Mouse (Mus musculus): ENCODE results near the gene Hras. TPM values are rescaled to one million over a fixed set of nuclear protein-coding genes. Genes with fewer than 3 reads are reported as not detected.

Hras gene
- polyA plus RNA-seq, 1 experiment from 2014 or later: 40.1 TPM

GRCm38 (mm10) chr7:141194409-141194808 lies 604 bp upstream of the Hras start:
- Histone ChIP-seq H3K9ac (ENCODE audit: low read depth, low read length) (peak overlapping the region; percentile 81), H3K27me3 (ENCODE audit: control insufficient read depth, insufficient read depth, low read depth, low read length) (no peaks in the 10 kb centered on the region), H3K9me3 (replicated peaks; ENCODE audit: control insufficient read depth, low read length) (no peaks in the 10 kb centered on the region), H3K4me1 (ENCODE audit: control insufficient read depth, low read depth, low read length) (peaks cover 57% of the 10 kb centered on the region), H3K4me2 (ENCODE audit: low read depth, low read length) (peak overlapping the region; percentile 99), H3K27ac (ENCODE audit: low read length) (peak overlapping the region; percentile 93), H3K36me3 (ENCODE audit: control insufficient read depth, insufficient read depth) (peaks cover 29% of the 10 kb centered on the region), H3K4me3 (ENCODE audit: low read depth, low read length) (peak overlapping the region; percentile 92)
- no peak for ATAC-seq (ENCODE audit: low read depth)
- under 1% methylated on average over 23 of the region's 23 CpGs for WGBS (ENCODE audit: insufficient replicate concordance)

DNA sequence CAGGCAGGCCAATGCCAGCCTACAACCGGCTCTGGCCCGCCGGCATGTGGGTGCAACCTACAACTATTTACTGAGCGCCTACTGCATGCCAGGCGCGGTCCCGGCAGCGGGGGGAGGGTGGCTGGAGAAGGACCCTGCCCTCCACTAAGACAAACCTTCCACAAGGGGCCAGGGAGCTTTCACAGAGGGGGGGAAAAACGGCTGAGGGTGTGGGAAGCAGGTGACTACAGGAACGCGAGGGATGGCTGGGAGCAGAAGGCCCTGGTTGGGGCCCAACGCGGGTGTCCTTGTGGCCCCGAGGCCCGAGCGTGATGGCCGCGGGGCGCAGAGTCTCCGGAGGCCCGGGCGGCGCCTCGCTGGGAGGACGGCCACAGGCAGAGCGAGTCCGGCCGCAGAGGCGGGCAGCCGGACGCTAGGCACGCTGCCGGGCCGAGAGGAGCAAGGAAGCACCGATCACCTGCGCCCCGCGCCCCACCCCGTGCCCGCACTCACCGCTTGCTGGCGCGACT lies 403 bp downstream of the Hras start:
- H3K4me3 ChIP-seq (ENCODE audit: low read depth, low read length): peak overlapping the region; percentile 92
- H3K27ac ChIP-seq (ENCODE audit: low read length): peak overlapping the region; percentile 82
- H3K9ac ChIP-seq (ENCODE audit: low read depth, low read length): peak overlapping the region; percentile 91
- ATAC-seq (ENCODE audit: low read depth): peak; percentile 24; the same call in 1 of the 2 replicates
- H3K9me3 ChIP-seq (replicated peaks; ENCODE audit: control insufficient read depth, low read length): no peaks in the 10 kb centered on the region
- peak overlapping the region; percentile 92 for H3K4me2 ChIP-seq (ENCODE audit: low read depth, low read length)
- H3K4me1 ChIP-seq (ENCODE audit: control insufficient read depth, low read depth, low read length): peaks cover 47% of the 10 kb centered on the region
- under 1% methylated on average over 42 of the region's 43 CpGs for WGBS (ENCODE audit: insufficient replicate concordance)
- peaks cover 30% of the 10 kb centered on the region for H3K36me3 ChIP-seq (ENCODE audit: control insufficient read depth, insufficient read depth)
- no peaks in the 10 kb centered on the region for H3K27me3 ChIP-seq (ENCODE audit: control insufficient read depth, insufficient read depth, low read depth, low read length)

DNA sequence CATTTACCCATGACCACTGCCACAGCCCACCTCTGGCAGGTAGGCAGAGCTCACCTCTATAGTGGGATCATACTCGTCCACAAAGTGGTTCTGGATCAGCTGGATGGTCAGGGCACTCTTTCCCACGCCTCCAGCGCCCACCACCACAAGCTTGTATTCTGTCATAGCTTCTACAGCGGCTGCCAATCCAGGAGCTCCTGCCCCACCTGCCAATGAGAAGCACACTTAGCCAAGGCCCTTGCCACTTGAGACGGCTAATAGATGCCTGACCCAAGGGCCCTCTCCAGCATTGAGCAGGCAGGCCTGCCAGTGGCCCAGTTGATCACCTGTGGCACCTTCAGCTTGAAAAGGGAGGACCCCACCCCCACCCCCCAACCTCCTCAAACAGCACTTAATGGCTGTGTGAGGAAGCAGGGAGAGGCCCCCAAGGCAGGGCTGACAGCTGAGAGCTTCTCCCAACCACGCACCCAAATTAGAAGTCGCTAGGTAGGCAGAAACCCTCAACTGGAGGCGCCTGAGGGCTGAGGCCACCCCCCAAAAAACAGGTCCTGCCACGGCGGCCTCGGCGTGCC lies 943 bp downstream of the Hras start:
- Histone ChIP-seq H3K27me3 (ENCODE audit: control insufficient read depth, insufficient read depth, low read depth, low read length) (no peaks in the 10 kb centered on the region), H3K4me3 (ENCODE audit: low read depth, low read length) (peak overlapping the region; percentile 92), H3K36me3 (ENCODE audit: control insufficient read depth, insufficient read depth) (peaks cover 30% of the 10 kb centered on the region), H3K9ac (ENCODE audit: low read depth, low read length) (peak overlapping the region; percentile 91), H3K27ac (ENCODE audit: low read length) (peak overlapping the region; percentile 82), H3K4me1 (ENCODE audit: control insufficient read depth, low read depth, low read length) (peaks cover 42% of the 10 kb centered on the region), H3K9me3 (replicated peaks; ENCODE audit: control insufficient read depth, low read length) (no peaks in the 10 kb centered on the region), H3K4me2 (ENCODE audit: low read depth, low read length) (peak overlapping the region; percentile 92)
- 21% methylated on average over 12 of the region's 12 CpGs for WGBS (ENCODE audit: insufficient replicate concordance)
- no peak for ATAC-seq (ENCODE audit: low read depth)

GRCm38 (mm10) chr7:141191796-141192685 lies 1.8 kb downstream of the Hras start:
- no peak overlapping the region for H3K27ac ChIP-seq (ENCODE audit: low read length)
- H3K9me3 ChIP-seq (replicated peaks; ENCODE audit: control insufficient read depth, low read length): no peaks in the 10 kb centered on the region
- H3K27me3 ChIP-seq (ENCODE audit: control insufficient read depth, insufficient read depth, low read depth, low read length): no peaks in the 10 kb centered on the region
- WGBS (ENCODE audit: insufficient replicate concordance): 88% methylated on average over 24 of the region's 24 CpGs
- H3K4me3 ChIP-seq (ENCODE audit: low read depth, low read length): peak overlapping the region; percentile 92
- peaks cover 33% of the 10 kb centered on the region for H3K4me1 ChIP-seq (ENCODE audit: control insufficient read depth, low read depth, low read length)
- no peak overlapping the region; the same call in 1 of the 2 replicates for H3K9ac ChIP-seq (ENCODE audit: low read depth, low read length)
- peak overlapping the region; percentile 92 for H3K4me2 ChIP-seq (ENCODE audit: low read depth, low read length)
- ATAC-seq (ENCODE audit: low read depth): no peak
- H3K36me3 ChIP-seq (ENCODE audit: control insufficient read depth, insufficient read depth): peaks cover 30% of the 10 kb centered on the region

GRCm38 (mm10) chr7:141191036-141191435 lies 2.8 kb downstream of the Hras start:
- Histone ChIP-seq H3K4me1 (ENCODE audit: control insufficient read depth, low read depth, low read length) (peaks cover 23% of the 10 kb centered on the region), H3K9ac (ENCODE audit: low read depth, low read length) (no peak overlapping the region), H3K27ac (ENCODE audit: low read length) (no peak overlapping the region; the same call in 1 of the 2 replicates), H3K27me3 (ENCODE audit: control insufficient read depth, insufficient read depth, low read depth, low read length) (no peaks in the 10 kb centered on the region), H3K4me3 (ENCODE audit: low read depth, low read length) (no peak overlapping the region), H3K4me2 (ENCODE audit: low read depth, low read length) (no peak overlapping the region), H3K9me3 (replicated peaks; ENCODE audit: control insufficient read depth, low read length) (no peaks in the 10 kb centered on the region), H3K36me3 (ENCODE audit: control insufficient read depth, insufficient read depth) (peaks cover 30% of the 10 kb centered on the region)
- ATAC-seq (ENCODE audit: low read depth): no peak
- 89% methylated on average over 14 of the region's 14 CpGs for WGBS (ENCODE audit: insufficient replicate concordance)

DNA sequence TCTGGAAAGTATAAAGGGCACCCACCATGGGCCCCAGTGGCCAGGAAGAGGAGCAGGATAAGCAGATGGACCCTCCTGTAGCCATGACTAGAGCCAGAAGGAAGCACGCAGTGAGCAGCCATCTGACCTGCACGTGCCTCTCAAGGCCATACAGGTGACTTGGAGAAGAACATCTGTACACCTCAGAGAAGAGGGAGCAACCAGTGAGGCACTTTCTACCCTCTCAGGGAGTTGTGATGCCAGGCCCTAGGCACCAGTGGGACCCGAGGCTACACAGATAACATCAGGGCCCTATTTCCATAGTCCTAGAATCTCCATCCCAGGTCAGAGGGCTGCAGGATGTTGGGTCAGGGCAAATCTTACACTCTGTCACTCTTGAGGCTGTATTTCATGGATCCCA lies 3.6 kb downstream of the Hras start:
- Histone ChIP-seq H3K4me2 (ENCODE audit: low read depth, low read length) (no peak overlapping the region), H3K36me3 (ENCODE audit: control insufficient read depth, insufficient read depth) (peaks cover 30% of the 10 kb centered on the region), H3K27ac (ENCODE audit: low read length) (no peak overlapping the region), H3K4me3 (ENCODE audit: low read depth, low read length) (no peak overlapping the region), H3K27me3 (ENCODE audit: control insufficient read depth, insufficient read depth, low read depth, low read length) (no peaks in the 10 kb centered on the region), H3K4me1 (ENCODE audit: control insufficient read depth, low read depth, low read length) (peaks cover 15% of the 10 kb centered on the region), H3K9me3 (replicated peaks; ENCODE audit: control insufficient read depth, low read length) (no peaks in the 10 kb centered on the region), H3K9ac (ENCODE audit: low read depth, low read length) (no peak overlapping the region)
- no peak for ATAC-seq (ENCODE audit: low read depth)
- WGBS (ENCODE audit: insufficient replicate concordance): 73% methylated on average over 3 of the region's 3 CpGs

GRCm38 (mm10) chr7:141188733-141189132 lies 5.1 kb downstream of the Hras start:
- 89% methylated on average over 3 of the region's 3 CpGs for WGBS (ENCODE audit: insufficient replicate concordance)
- no peak overlapping the region for H3K4me2 ChIP-seq (ENCODE audit: low read depth, low read length)
- peaks cover 11% of the 10 kb centered on the region for H3K4me1 ChIP-seq (ENCODE audit: control insufficient read depth, low read depth, low read length)
- no peak overlapping the region for H3K9ac ChIP-seq (ENCODE audit: low read depth, low read length)
- peaks cover 30% of the 10 kb centered on the region for H3K36me3 ChIP-seq (ENCODE audit: control insufficient read depth, insufficient read depth)
- no peak overlapping the region for H3K4me3 ChIP-seq (ENCODE audit: low read depth, low read length)
- H3K27ac ChIP-seq (ENCODE audit: low read length): no peak overlapping the region
- no peak for ATAC-seq (ENCODE audit: low read depth)
- H3K9me3 ChIP-seq (replicated peaks; ENCODE audit: control insufficient read depth, low read length): no peaks in the 10 kb centered on the region
- H3K27me3 ChIP-seq (ENCODE audit: control insufficient read depth, insufficient read depth, low read depth, low read length): no peaks in the 10 kb centered on the region

GRCm38 (mm10) chr7:141188194-141188593 lies 5.6 kb downstream of the Hras start:
- H3K27ac ChIP-seq (ENCODE audit: low read length): no peak overlapping the region
- no peak overlapping the region for H3K9ac ChIP-seq (ENCODE audit: low read depth, low read length)
- 66% methylated on average over 3 of the region's 3 CpGs for WGBS (ENCODE audit: insufficient replicate concordance)
- H3K9me3 ChIP-seq (replicated peaks; ENCODE audit: control insufficient read depth, low read length): no peaks in the 10 kb centered on the region
- no peak overlapping the region for H3K4me3 ChIP-seq (ENCODE audit: low read depth, low read length)
- H3K27me3 ChIP-seq (ENCODE audit: control insufficient read depth, insufficient read depth, low read depth, low read length): no peaks in the 10 kb centered on the region
- ATAC-seq (ENCODE audit: low read depth): no peak
- H3K4me2 ChIP-seq (ENCODE audit: low read depth, low read length): no peak overlapping the region
- peaks cover 30% of the 10 kb centered on the region for H3K36me3 ChIP-seq (ENCODE audit: control insufficient read depth, insufficient read depth)
- peaks cover 11% of the 10 kb centered on the region for H3K4me1 ChIP-seq (ENCODE audit: control insufficient read depth, low read depth, low read length)

GRCm38 (mm10) chr7:141176173-141176572 lies 17.6 kb downstream of the Hras start:
- no peak overlapping the region for H3K4me2 ChIP-seq (ENCODE audit: low read depth, low read length)
- under 1% methylated on average over 8 of the region's 8 CpGs for WGBS (ENCODE audit: insufficient replicate concordance)

More at GRCm38 (mm10) chr7:141176173-141176572, 17.6 kb downstream of the Hras start:
- H3K9ac ChIP-seq (ENCODE audit: low read depth, low read length): no peak overlapping the region
- H3K36me3 ChIP-seq (ENCODE audit: control insufficient read depth, insufficient read depth): no peaks in the 10 kb centered on the region
- H3K4me3 ChIP-seq (ENCODE audit: low read depth, low read length): no peak overlapping the region
- H3K9me3 ChIP-seq (replicated peaks; ENCODE audit: control insufficient read depth, low read length): no peaks in the 10 kb centered on the region
- ATAC-seq (ENCODE audit: low read depth): no peak
- H3K4me1 ChIP-seq (ENCODE audit: control insufficient read depth, low read depth, low read length): peaks cover 18% of the 10 kb centered on the region
- H3K27me3 ChIP-seq (ENCODE audit: control insufficient read depth, insufficient read depth, low read depth, low read length): no peaks in the 10 kb centered on the region
- H3K27ac ChIP-seq (ENCODE audit: low read length): no peak overlapping the region
